Mouse (Mus musculus) effector memory CD4-positive, alpha-beta T cell, adult 5 months (primary cell): ENCODE measurements around the gene Pecam1. TPM values are rescaled to one million over a fixed set of nuclear protein-coding genes. Genes with fewer than 3 reads are reported as not detected.

Experiments
- polyA plus RNA-seq: library from polyadenylated mRNA; unstranded; fragments of 100-300 nt; shearing (Covaris generic); gene quantifications from one replicate; pipeline ENCODE4 v1.2.1, GENCODE M21; 2017

The Pecam1 gene
- polyA plus RNA-seq, result 90.9 TPM

GRCm38 (mm10) chr11:106750121-106750751 lies at the start of gene Pecam1:
Gene Pecam1, minus strand, starts transcription at chr11:106750628.

GRCm38 (mm10) chr11:106788775-106789459 lies 38.5 kb upstream of the Pecam1 start, which contains the start of the genes Ddx5 and Cep95:
Gene Ddx5, minus strand, starts transcription at chr11:106789185.
Gene Cep95, plus strand, starts transcription at chr11:106789252.

GRCm38 (mm10) chr11:106779388-106780088 lies 29.1 kb upstream of the Pecam1 start, which contains the start of gene Polg2:
Gene Polg2, minus strand, starts transcription at chr11:106779537.

GRCm38 (mm10) chr11:106751039-106752018 lies 901 bp upstream of the Pecam1 start, which contains the start of gene Milr1:
Gene Milr1, plus strand, starts transcription at chr11:106751226.

GRCm38 (mm10) chr11:106612961-106613637 lies 137.3 kb downstream of the Pecam1 start, which contains the start of gene Tex2:
Gene Tex2, minus strand, starts transcription at chr11:106613423.

Other genes with a start within 250 kb of the Pecam1 start
- gene Tex2, start 137.2 kb downstream of the Pecam1 start, polyA plus RNA-seq, result 95.0 TPM
- 10.4 TPM for gene Milr1, start 598 bp upstream of the Pecam1 start, polyA plus RNA-seq
- 159 TPM for gene Polg2, start 28.9 kb upstream of the Pecam1 start, polyA plus RNA-seq
- gene Ddx5, start 38.6 kb upstream of the Pecam1 start, polyA plus RNA-seq, result 1,304 TPM
- 35.3 TPM for gene Cep95, start 38.6 kb upstream of the Pecam1 start, polyA plus RNA-seq
- gene Smurf2, start 170.1 kb upstream of the Pecam1 start, polyA plus RNA-seq, result 25.2 TPM
- gene Kpna2, start 248.9 kb upstream of the Pecam1 start, polyA plus RNA-seq, result 57.9 TPM